11 mouse cellular contexts compared by ENCODE assay signal in genomic region chr19:47222154-47222840, GRCm38 (mm10). TPM values are rescaled to one million over a fixed set of nuclear protein-coding genes. Genes with fewer than 3 reads are reported as not detected.
A peak's percentile ranks its signal among the peaks of the same experiment; 100 is the strongest.
DNase-seq lines count a peak whose midpoint lies in the region; ATAC-seq and TF ChIP-seq lines count a peak whose summit lies in the region.
"Had no signal": no experiment of that assay in that cellular context is flagged by ENCODE, and none has a peak within 500 bp of the region (broad histone marks: within the 10 kb centered on the region; RNA-seq: fewer than 3 reads in every experiment).

No protein-coding gene starts in this region.

- H3K4me1 ChIP-seq in intestine, embryonic 15.5 days (replicated peaks) = peaks cover 6% of the 10 kb centered on the region
- H3K4me1 ChIP-seq in intestine, postnatal 0 days (replicated peaks; ENCODE audit: control insufficient read depth, insufficient read depth, low read length) = no peaks in the 10 kb centered on the region
- H3K4me1 ChIP-seq in E14TG2a.4 (replicated peaks; ENCODE audit: low read depth, low read length) = peaks cover 47% of the 10 kb centered on the region
- H3K4me1 ChIP-seq in embryonic facial prominence, embryonic 12.5 days = no peaks in the 10 kb centered on the region

- no peak overlapping the region for H3K27ac ChIP-seq in intestine, embryonic 15.5 days
- H3K27ac ChIP-seq in intestine, postnatal 0 days (ENCODE audit: low read depth, low read length) = no peak overlapping the region
- no peak overlapping the region for H3K27ac ChIP-seq in embryonic facial prominence, embryonic 12.5 days
- H3K27ac ChIP-seq in layer of hippocampus, adult 2 months = peak overlapping the region; percentile 91
- H3K27ac ChIP-seq: forebrain, embryonic 12.5 days had no signal

- ATAC-seq in intestine, embryonic 15.5 days = peak; percentile 51
- no peak for ATAC-seq in intestine, postnatal 0 days
- peak; percentile 67; the same call in 1 of the 2 replicates for ATAC-seq in embryonic facial prominence, embryonic 12.5 days (ENCODE audit: insufficient number of reproducible peaks, insufficient read depth, low FRiP score, low TSS enrichment)
- no peak for ATAC-seq in frontal cortex, adult (ENCODE audit: low TSS enrichment)

- no peaks in the 10 kb centered on the region for H3K9me3 ChIP-seq in intestine, embryonic 15.5 days
- H3K9me3 ChIP-seq in intestine, postnatal 0 days (ENCODE audit: control insufficient read depth) = no peaks in the 10 kb centered on the region
- H3K9me3 ChIP-seq in E14TG2a.4 (ENCODE audit: low read length) = peaks cover 11% of the 10 kb centered on the region
- H3K9me3 ChIP-seq in embryonic facial prominence, embryonic 12.5 days = no peaks in the 10 kb centered on the region
- H3K9me3 ChIP-seq: forebrain, embryonic 12.5 days had no signal

- DNase-seq in layer of hippocampus, adult 2 months (ENCODE audit: low spot score in 2 of 2) = peak in 1 of 2 experiments; percentile 59
- DNase-seq in thymus, adult 18-20 months = no peak
- DNase-seq in frontal cortex, postnatal 25 days (ENCODE audit: low spot score in 2 of 2) = no peak
- DNase-seq: heart, postnatal 14 days; lung, embryonic 14.5 days had no signal

- no peak overlapping the region for H3K4me2 ChIP-seq in intestine, embryonic 15.5 days (replicated peaks)
- H3K4me2 ChIP-seq in intestine, postnatal 0 days (replicated peaks; ENCODE audit: low read depth) = no peak overlapping the region
- no peak overlapping the region for H3K4me2 ChIP-seq in embryonic facial prominence, embryonic 12.5 days (replicated peaks)
- H3K4me2 ChIP-seq: forebrain, embryonic 12.5 days; lung, embryonic 14.5 days had no signal

- no peak overlapping the region for H3K4me3 ChIP-seq in intestine, embryonic 15.5 days (replicated peaks)
- no peak overlapping the region for H3K4me3 ChIP-seq in intestine, postnatal 0 days (ENCODE audit: low read depth, low read length)
- H3K4me3 ChIP-seq in E14TG2a.4 (replicated peaks; ENCODE audit: low read length) = 0 out of 2 replicates have a peak overlapping the region, but pooled peaks have one; percentile 13
- H3K4me3 ChIP-seq in embryonic facial prominence, embryonic 12.5 days = no peak overlapping the region
- H3K4me3 ChIP-seq in layer of hippocampus, adult 2 months = no peak overlapping the region
- H3K4me3 ChIP-seq: forebrain, embryonic 12.5 days had no signal

- H3K27me3 ChIP-seq in intestine, embryonic 15.5 days (replicated peaks) = no peaks in the 10 kb centered on the region
- H3K27me3 ChIP-seq in intestine, postnatal 0 days (replicated peaks; ENCODE audit: control insufficient read depth, insufficient read depth, low read length) = no peaks in the 10 kb centered on the region
- no peaks in the 10 kb centered on the region for H3K27me3 ChIP-seq in E14TG2a.4 (ENCODE audit: insufficient read depth, low read length)
- no peaks in the 10 kb centered on the region for H3K27me3 ChIP-seq in embryonic facial prominence, embryonic 12.5 days
- H3K27me3 ChIP-seq: forebrain, embryonic 12.5 days had no signal

- WGBS in intestine, embryonic 15.5 days = 83% methylated on average over 8 of the region's 8 CpGs
- 84% methylated on average over 8 of the region's 8 CpGs for WGBS in intestine, postnatal 0 days
- 85% methylated on average over 8 of the region's 8 CpGs for WGBS in embryonic facial prominence, embryonic 12.5 days

- H3K9ac ChIP-seq in intestine, embryonic 15.5 days = no peak overlapping the region
- no peak overlapping the region for H3K9ac ChIP-seq in intestine, postnatal 0 days (ENCODE audit: low read depth, low read length)
- H3K9ac ChIP-seq in embryonic facial prominence, embryonic 12.5 days = no peak overlapping the region
- H3K9ac ChIP-seq: forebrain, embryonic 12.5 days; lung, embryonic 14.5 days had no signal

- no peak for TF ChIP-seq CTCF in intestine, postnatal 0 days (IDR thresholded peaks at IDR 0.05; ENCODE audit: low read depth)
- TF ChIP-seq CTCF in E14TG2a.4 (conservative IDR thresholded peaks at IDR 0.05; ENCODE audit: low read length) = no peak
- TF ChIP-seq CTCF in layer of hippocampus, adult 2 months (conservative IDR thresholded peaks at IDR 0.05) = no peak

- H3K36me3 ChIP-seq in intestine, embryonic 15.5 days = no peaks in the 10 kb centered on the region
- H3K36me3 ChIP-seq in intestine, postnatal 0 days (ENCODE audit: control insufficient read depth, insufficient read depth) = no peaks in the 10 kb centered on the region
- H3K36me3 ChIP-seq in E14TG2a.4 (ENCODE audit: insufficient read depth, low read length) = no peaks in the 10 kb centered on the region
- H3K36me3 ChIP-seq in embryonic facial prominence, embryonic 12.5 days = no peaks in the 10 kb centered on the region
- H3K36me3 ChIP-seq: forebrain, embryonic 12.5 days had no signal

RNA-seq across cellular contexts. Expression of gene Neurl1a, which starts 43.7 kb away (rescaled TPM):
- 5.4 and 6.3 TPM in 2 replicates for polyA plus RNA-seq in intestine, embryonic 15.5 days (2015; fragmentation: Nextera tagmentation; extraction: Ambion mirVana)
- polyA plus RNA-seq in intestine, postnatal 0 days (2015; fragmentation: Nextera tagmentation; extraction: Ambion mirVana) = 2.4 and 2.6 TPM in 2 replicates
- 8.7 TPM in 2 replicates for polyA plus RNA-seq in embryonic facial prominence, embryonic 12.5 days (2016; fragmentation: Nextera tagmentation; extraction: Ambion mirVana)
- 100 to 1,000 TPM; 180 to 194 TPM for total RNA-seq in layer of hippocampus, adult 2 months (2021)

Comparison
In these comparisons a context has a peak if more than half of its experiments do, and no peak if none do; other contexts are left out.
1. ATAC-seq: peak in intestine, embryonic 15.5 days (single experiment) and embryonic facial prominence, embryonic 12.5 days (single experiment); none in intestine, postnatal 0 days (single experiment) and frontal cortex, adult (single experiment).